Mouse (Mus musculus): ENCODE measurements at regions not wholly inside any gene's neighbourhood (a gene's known extent, or its start where the extent isn't known, plus 50 kb on each side); places are given as distances from the start of the nearest gene placed in this dataset.

- H3K4me2 ChIP-seq (ENCODE audit: low read depth, severe bottlenecking): no peak overlapping the region
- WGBS: 92% methylated on average over 1 of the region's 1 CpGs
- no peak for ATAC-seq (ENCODE audit: insufficient number of reproducible peaks, low FRiP score, low TSS enrichment, low read depth)
Observed at GRCm38 (mm10) chr10:108016552-108016951, 104.6 kb upstream of the Otogl start.

GRCm38 (mm10) chr10:107994836-107995585, 83.1 kb upstream of the Otogl start:
- Histone ChIP-seq H3K4me2 (ENCODE audit: low read depth, severe bottlenecking) (no peak overlapping the region), H3K4me3 (ENCODE audit: low read depth, low read length) (no peak overlapping the region), H3K9me3 (ENCODE audit: control insufficient read depth, low read length) (no peaks in the 10 kb centered on the region), H3K9ac (ENCODE audit: low read length) (no peak overlapping the region), H3K27ac (replicated peaks; ENCODE audit: low read depth, low read length) (no peak overlapping the region), H3K4me1 (ENCODE audit: control insufficient read depth, insufficient read depth, low read length) (no peaks in the 10 kb centered on the region), H3K27me3 (ENCODE audit: control insufficient read depth, insufficient read depth, low read length) (no peaks in the 10 kb centered on the region), H3K36me3 (ENCODE audit: control insufficient read depth, insufficient read depth, low read length) (no peaks in the 10 kb centered on the region)
- no peak for ATAC-seq (ENCODE audit: insufficient number of reproducible peaks, low FRiP score, low TSS enrichment, low read depth)
- WGBS: 84% methylated on average over 2 of the region's 2 CpGs
- DNase-seq (ENCODE audit: low spot score): no peak

More at GRCm38 (mm10) chr10:108016552-108016951, 104.6 kb upstream of the Otogl start:
- Histone ChIP-seq H3K27ac (replicated peaks; ENCODE audit: low read depth, low read length) (no peak overlapping the region), H3K36me3 (ENCODE audit: control insufficient read depth, insufficient read depth, low read length) (no peaks in the 10 kb centered on the region), H3K4me3 (ENCODE audit: low read depth, low read length) (no peak overlapping the region), H3K9me3 (ENCODE audit: control insufficient read depth, low read length) (no peaks in the 10 kb centered on the region), H3K9ac (ENCODE audit: low read length) (no peak overlapping the region), H3K4me1 (ENCODE audit: control insufficient read depth, insufficient read depth, low read length) (no peaks in the 10 kb centered on the region), H3K27me3 (ENCODE audit: control insufficient read depth, insufficient read depth, low read length) (no peaks in the 10 kb centered on the region)
- DNase-seq (ENCODE audit: low spot score): no peak

GRCm38 (mm10) chr10:107992621-107993020, 80.7 kb upstream of the Otogl start:
- Histone ChIP-seq H3K27me3 (ENCODE audit: control insufficient read depth, insufficient read depth, low read length) (no peaks in the 10 kb centered on the region), H3K4me1 (ENCODE audit: control insufficient read depth, insufficient read depth, low read length) (no peaks in the 10 kb centered on the region), H3K9me3 (ENCODE audit: control insufficient read depth, low read length) (no peaks in the 10 kb centered on the region), H3K4me3 (ENCODE audit: low read depth, low read length) (no peak overlapping the region), H3K9ac (ENCODE audit: low read length) (no peak overlapping the region), H3K27ac (replicated peaks; ENCODE audit: low read depth, low read length) (no peak overlapping the region), H3K36me3 (ENCODE audit: control insufficient read depth, insufficient read depth, low read length) (no peaks in the 10 kb centered on the region), H3K4me2 (ENCODE audit: low read depth, severe bottlenecking) (no peak overlapping the region)
- no peak for ATAC-seq (ENCODE audit: insufficient number of reproducible peaks, low FRiP score, low TSS enrichment, low read depth)
- WGBS: 84% methylated on average over 3 of the region's 3 CpGs
- no peak for DNase-seq (ENCODE audit: low spot score)

- 89% methylated on average over 3 of the region's 3 CpGs for WGBS
- H3K36me3 ChIP-seq (ENCODE audit: control insufficient read depth, insufficient read depth, low read length): no peaks in the 10 kb centered on the region
- H3K4me3 ChIP-seq (ENCODE audit: low read depth, low read length): no peak overlapping the region
- no peak overlapping the region for H3K9ac ChIP-seq (ENCODE audit: low read length)
- no peak overlapping the region for H3K27ac ChIP-seq (replicated peaks; ENCODE audit: low read depth, low read length)
- H3K4me1 ChIP-seq (ENCODE audit: control insufficient read depth, insufficient read depth, low read length): no peaks in the 10 kb centered on the region
- DNase-seq (ENCODE audit: low spot score) (no peak), ATAC-seq (ENCODE audit: insufficient number of reproducible peaks, low FRiP score, low TSS enrichment, low read depth) (no peak)
- H3K4me2 ChIP-seq (ENCODE audit: low read depth, severe bottlenecking): no peak overlapping the region
- H3K27me3 ChIP-seq (ENCODE audit: control insufficient read depth, insufficient read depth, low read length): no peaks in the 10 kb centered on the region
- no peaks in the 10 kb centered on the region for H3K9me3 ChIP-seq (ENCODE audit: control insufficient read depth, low read length)
Observed at GRCm38 (mm10) chr10:107990557-107990956, 78.6 kb upstream of the Otogl start.

- H3K4me3 ChIP-seq (ENCODE audit: low read depth, low read length): no peak overlapping the region
- ATAC-seq (ENCODE audit: insufficient number of reproducible peaks, low FRiP score, low TSS enrichment, low read depth) (no peak), DNase-seq (ENCODE audit: low spot score) (no peak)
- no peaks in the 10 kb centered on the region for H3K36me3 ChIP-seq (ENCODE audit: control insufficient read depth, insufficient read depth, low read length)
- H3K9me3 ChIP-seq (ENCODE audit: control insufficient read depth, low read length): no peaks in the 10 kb centered on the region
- H3K4me1 ChIP-seq (ENCODE audit: control insufficient read depth, insufficient read depth, low read length): no peaks in the 10 kb centered on the region
- H3K27ac ChIP-seq (replicated peaks; ENCODE audit: low read depth, low read length): no peak overlapping the region
- H3K27me3 ChIP-seq (ENCODE audit: control insufficient read depth, insufficient read depth, low read length): no peaks in the 10 kb centered on the region
- no peak overlapping the region for H3K4me2 ChIP-seq (ENCODE audit: low read depth, severe bottlenecking)
- WGBS: 88% methylated on average over 2 of the region's 2 CpGs
- no peak overlapping the region for H3K9ac ChIP-seq (ENCODE audit: low read length)
Observed at GRCm38 (mm10) chr10:107989913-107990312, 78.0 kb upstream of the Otogl start.

- DNase-seq (ENCODE audit: low spot score) (no peak), ATAC-seq (ENCODE audit: insufficient number of reproducible peaks, low FRiP score, low TSS enrichment, low read depth) (no peak)
- Histone ChIP-seq H3K9me3 (ENCODE audit: control insufficient read depth, low read length) (no peaks in the 10 kb centered on the region), H3K4me1 (ENCODE audit: control insufficient read depth, insufficient read depth, low read length) (no peaks in the 10 kb centered on the region), H3K4me2 (ENCODE audit: low read depth, severe bottlenecking) (no peak overlapping the region), H3K9ac (ENCODE audit: low read length) (no peak overlapping the region), H3K27ac (replicated peaks; ENCODE audit: low read depth, low read length) (no peak overlapping the region), H3K36me3 (ENCODE audit: control insufficient read depth, insufficient read depth, low read length) (no peaks in the 10 kb centered on the region), H3K27me3 (ENCODE audit: control insufficient read depth, insufficient read depth, low read length) (no peaks in the 10 kb centered on the region), H3K4me3 (ENCODE audit: low read depth, low read length) (no peak overlapping the region)
- 92% methylated on average over 5 of the region's 5 CpGs for WGBS
Observed at GRCm38 (mm10) chr10:107982632-107983031, 70.7 kb upstream of the Otogl start.

- Histone ChIP-seq H3K4me2 (ENCODE audit: low read depth, severe bottlenecking) (no peak overlapping the region), H3K36me3 (ENCODE audit: control insufficient read depth, insufficient read depth, low read length) (no peaks in the 10 kb centered on the region), H3K9me3 (ENCODE audit: control insufficient read depth, low read length) (no peaks in the 10 kb centered on the region), H3K27me3 (ENCODE audit: control insufficient read depth, insufficient read depth, low read length) (no peaks in the 10 kb centered on the region), H3K27ac (replicated peaks; ENCODE audit: low read depth, low read length) (no peak overlapping the region), H3K4me3 (ENCODE audit: low read depth, low read length) (no peak overlapping the region), H3K4me1 (ENCODE audit: control insufficient read depth, insufficient read depth, low read length) (no peaks in the 10 kb centered on the region), H3K9ac (ENCODE audit: low read length) (no peak overlapping the region)
- no peak for ATAC-seq (ENCODE audit: insufficient number of reproducible peaks, low FRiP score, low TSS enrichment, low read depth)
- WGBS: 89% methylated on average over 1 of the region's 1 CpGs
- no peak for DNase-seq (ENCODE audit: low spot score)
Observed at GRCm38 (mm10) chr10:107982082-107982481, 70.1 kb upstream of the Otogl start.

- Histone ChIP-seq H3K27ac (replicated peaks; ENCODE audit: low read depth, low read length) (no peak overlapping the region), H3K4me2 (ENCODE audit: low read depth, severe bottlenecking) (no peak overlapping the region), H3K9me3 (ENCODE audit: control insufficient read depth, low read length) (no peaks in the 10 kb centered on the region), H3K9ac (ENCODE audit: low read length) (no peak overlapping the region), H3K36me3 (ENCODE audit: control insufficient read depth, insufficient read depth, low read length) (no peaks in the 10 kb centered on the region), H3K4me1 (ENCODE audit: control insufficient read depth, insufficient read depth, low read length) (no peaks in the 10 kb centered on the region), H3K27me3 (ENCODE audit: control insufficient read depth, insufficient read depth, low read length) (no peaks in the 10 kb centered on the region), H3K4me3 (ENCODE audit: low read depth, low read length) (no peak overlapping the region)
- DNase-seq (ENCODE audit: low spot score): no peak
- 94% methylated on average over 3 of the region's 3 CpGs for WGBS
- ATAC-seq (ENCODE audit: insufficient number of reproducible peaks, low FRiP score, low TSS enrichment, low read depth): peak; percentile 51; the same call in 1 of the 2 replicates
Observed at GRCm38 (mm10) chr10:107976392-107976965, 64.5 kb upstream of the Otogl start.

All from limb, embryonic 11.5 days (tissue).